Mouse (Mus musculus) erythroblast, embryonic 14.5 days (primary cell): ENCODE data around the gene Cnpy1.

ENCODE experiments used
- GATA1 ChIP-seq: IDR thresholded peaks from 2 replicates; pipeline ENCODE4 v1.6.1; 2012; ENCODE audit warnings: low read length, inconsistent platforms, mixed read lengths
- TAL1 ChIP-seq: IDR thresholded peaks from 3 replicates; pipeline ENCODE4 v1.6.1; 2012; ENCODE audit warnings: low read length, inconsistent platforms, mixed read lengths

DNA sequence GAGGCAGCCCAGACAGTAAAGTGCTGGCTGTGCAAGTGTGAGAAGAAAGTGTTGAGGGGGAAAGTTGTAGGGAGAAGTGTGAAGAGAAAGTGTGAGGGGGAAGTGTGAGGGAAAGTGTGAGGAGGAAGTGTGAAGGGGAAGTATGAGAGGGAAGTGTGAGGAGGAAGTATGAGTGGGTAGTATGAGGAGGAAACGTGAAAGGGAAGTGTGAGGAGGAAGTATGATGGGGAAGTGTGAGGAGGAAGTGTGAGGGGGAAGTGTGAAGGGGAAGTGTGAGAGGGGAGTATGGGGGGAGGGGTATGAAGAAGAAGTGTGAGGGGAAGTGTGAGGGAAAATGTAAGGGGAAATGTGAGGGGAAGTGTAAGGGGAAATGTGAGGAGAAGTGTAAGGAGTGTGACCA, 13.8 kb upstream of the Cnpy1 start:
- TF ChIP-seq TAL1 (no peak), GATA1 (no peak)
